Mouse (Mus musculus) liver, postnatal 0 days (tissue): ENCODE measurements around the gene Clec12a. TPM values are rescaled to one million over a fixed set of nuclear protein-coding genes. Genes with fewer than 3 reads are reported as not detected.
A peak's percentile ranks its signal among the peaks of the same experiment; 100 is the strongest.

ENCODE experiments used
- ATAC-seq: fragments of 200-750 bp; cut with Nextera tagmentation; 2 replicates; pipeline ENCODE4 v1.8.0; 2017; ENCODE audit warnings: mild to moderate bottlenecking, moderate library complexity
- DNase-seq: peaks from one replicate; pipeline ENCODE4 v3.0.0-alpha.2; 2016
- H3K27ac ChIP-seq: fragments of 300-500 bp; sonication (generic); 2 replicates; pipeline ENCODE4 v1.5.1; 2014; ENCODE audit warnings: antibody characterized with exemption, moderate library complexity, mild to moderate bottlenecking, low read depth
- H3K27me3 ChIP-seq: fragments of 300-500 bp; sonication (generic); 2 replicates; pipeline ENCODE4 v1.6.1; 2014; ENCODE audit warnings: low read length, control low read depth, mixed read lengths; ENCODE audit not compliant: insufficient read depth
- H3K36me3 ChIP-seq: fragments of 300-500 bp; sonication (generic); replicated peaks from 2 replicates; pipeline ENCODE4 v1.6.1; 2014; ENCODE audit warnings: mild to moderate bottlenecking, control low read depth, low read length, moderate library complexity, mixed read lengths; ENCODE audit not compliant: insufficient read depth
- H3K4me1 ChIP-seq: fragments of 300-500 bp; sonication (generic); 2 replicates; pipeline ENCODE4 v1.6.1; 2014; ENCODE audit warnings: antibody characterized with exemption, mild to moderate bottlenecking, control low read depth; ENCODE audit not compliant: insufficient read depth
- H3K4me2 ChIP-seq: fragments of 300-500 bp; sonication (generic); 2 replicates; pipeline ENCODE4 v1.6.1; 2014; ENCODE audit warnings: low read depth, mild to moderate bottlenecking, low read length, moderate library complexity, mixed read lengths
- H3K4me3 ChIP-seq: fragments of 300-500 bp; sonication (generic); 2 replicates; pipeline ENCODE4 v1.5.1; 2014; ENCODE audit warnings: low read depth, low read length
- H3K9ac ChIP-seq: fragments of 300-500 bp; sonication (generic); replicated peaks from 2 replicates; pipeline ENCODE4 v1.6.1; 2014; ENCODE audit warnings: mild to moderate bottlenecking, moderate library complexity
- H3K9me3 ChIP-seq: fragments of 300-500 bp; sonication (generic); 2 replicates; pipeline ENCODE4 v1.6.1; 2016; ENCODE audit warnings: mild to moderate bottlenecking, control low read depth, low read length, mixed read lengths
- CTCF ChIP-seq: sonication (generic); IDR thresholded peaks from 2 replicates; pipeline ENCODE4 v1.5.1; 2016; ENCODE audit warnings: antibody characterized with exemption, low read depth
- EP300 ChIP-seq: IDR thresholded peaks from 2 replicates; pipeline ENCODE4 v1.6.1; 2016; ENCODE audit warnings: antibody characterized with exemption, low read depth, mild to moderate bottlenecking
- WGBS: fragments of 180-500 bp; shearing (Covaris S2); extraction: QIAGEN DNeasy Blood & Tissue Kit; methylation state at CpG from one replicate; pipeline ENCODE4 v1.1.7; 2014; ENCODE audit not compliant: insufficient replicate concordance; 5-methylcytosine and 5-hydroxymethylcytosine counted together
- polyA plus RNA-seq: library from polyadenylated mRNA; unstranded; fragments of >200 nt; fragmentation: Nextera tagmentation; extraction: Ambion mirVana; gene quantifications from 2 replicates; pipeline ENCODE4 v1.2.1, GENCODE M21; 2015

Clec12a gene
- polyA plus RNA-seq, 1 experiment from 2014 or later: 14.6 TPM

- H3K9ac ChIP-seq: no peak overlapping the region
- 64% methylated on average over 4 of the region's 4 CpGs for WGBS
- no peak overlapping the region for H3K4me3 ChIP-seq
- no peak for TF ChIP-seq EP300
- no peak overlapping the region for H3K27ac ChIP-seq
- no peaks in the 10 kb centered on the region for H3K9me3 ChIP-seq
- no peaks in the 10 kb centered on the region for H3K4me1 ChIP-seq
- H3K36me3 ChIP-seq: no peaks in the 10 kb centered on the region
- no peak overlapping the region for H3K4me2 ChIP-seq
- H3K27me3 ChIP-seq: no peaks in the 10 kb centered on the region
- DNase-seq (no peak), ATAC-seq (no peak)
Observed at GRCm38 (mm10) chr6:129319331-129319730, 23.2 kb upstream of the Clec12a start.

- H3K9ac ChIP-seq: no peak overlapping the region
- H3K4me3 ChIP-seq: no peak overlapping the region
- no peak for ATAC-seq
- H3K27ac ChIP-seq: no peak overlapping the region
- no peaks in the 10 kb centered on the region for H3K4me1 ChIP-seq
- no peaks in the 10 kb centered on the region for H3K9me3 ChIP-seq
- 45% methylated on average over 1 of the region's 1 CpGs for WGBS
- H3K36me3 ChIP-seq: no peaks in the 10 kb centered on the region
- no peak overlapping the region for H3K4me2 ChIP-seq
- TF ChIP-seq EP300: no peak
- TF ChIP-seq CTCF: peak; percentile 42
- H3K27me3 ChIP-seq: no peaks in the 10 kb centered on the region
- DNase-seq: no peak
Observed at GRCm38 (mm10) chr6:129326016-129326415, 16.5 kb upstream of the Clec12a start.

- Histone ChIP-seq H3K27me3 (no peaks in the 10 kb centered on the region), H3K9ac (no peak overlapping the region), H3K4me3 (no peak overlapping the region), H3K27ac (no peak overlapping the region), H3K9me3 (no peaks in the 10 kb centered on the region), H3K4me1 (no peaks in the 10 kb centered on the region), H3K4me2 (no peak overlapping the region), H3K36me3 (no peaks in the 10 kb centered on the region)
- 54% methylated on average over 13 of the region's 13 CpGs for WGBS
- ATAC-seq (no peak), DNase-seq (no peak)
- no peak for TF ChIP-seq CTCF
- no peak for TF ChIP-seq EP300
Observed at GRCm38 (mm10) chr6:129326568-129327150, 15.8 kb upstream of the Clec12a start.

GRCm38 (mm10) chr6:129331610-129332009 lies 10.9 kb upstream of the Clec12a start, which contains the start of gene 4922502D21Rik:
TSS of gene 4922502D21Rik (minus strand) at chr6:129331796.
- 47% methylated on average over 11 of the region's 11 CpGs for WGBS
- ATAC-seq (no peak), DNase-seq (no peak)

GRCm38 (mm10) chr6:129333674-129334078 lies 8.8 kb upstream of the Clec12a start:
- peak; percentile 82 for ATAC-seq
- H3K9ac ChIP-seq: no peak overlapping the region
- peak overlapping the region; percentile 50; the same call in 1 of the 2 replicates for H3K4me2 ChIP-seq
- H3K9me3 ChIP-seq: no peaks in the 10 kb centered on the region
- H3K4me1 ChIP-seq: 0 out of 2 replicates have a peak, but pooled peaks cover 3% of the 10 kb centered on the region
- TF ChIP-seq EP300 (no peak), CTCF (peak; percentile 89)
- peak; percentile 67 for DNase-seq
- whole genome bisulfite sequencing: 9% methylated on average over 11 of the region's 11 CpGs
- no peaks in the 10 kb centered on the region for H3K27me3 ChIP-seq
- H3K4me3 ChIP-seq: no peak overlapping the region
- no peaks in the 10 kb centered on the region for H3K36me3 ChIP-seq
- H3K27ac ChIP-seq: no peak overlapping the region

More at GRCm38 (mm10) chr6:129331610-129332009, 10.9 kb upstream of the Clec12a start, which contains the start of gene 4922502D21Rik:
- no peak for TF ChIP-seq EP300
- no peak for TF ChIP-seq CTCF
- no peak within 1 kb of the TSS for H3K4me2 ChIP-seq
- H3K9me3 ChIP-seq: no peaks in the 10 kb centered on the region
- H3K4me3 ChIP-seq: no peak within 1 kb of the TSS
- H3K4me1 ChIP-seq: 0 out of 2 replicates have a peak, but pooled peaks cover 3% of the 10 kb centered on the region
- no peaks in the 10 kb centered on the region for H3K27me3 ChIP-seq
- H3K36me3 ChIP-seq: no peaks in the 10 kb centered on the region
- H3K27ac ChIP-seq: no peak within 1 kb of the TSS
- no peak within 1 kb of the TSS for H3K9ac ChIP-seq

- no peaks in the 10 kb centered on the region for H3K27me3 ChIP-seq
- no peak overlapping the region for H3K9ac ChIP-seq
- 0 out of 2 replicates have a peak, but pooled peaks cover 3% of the 10 kb centered on the region for H3K4me1 ChIP-seq
- no peaks in the 10 kb centered on the region for H3K9me3 ChIP-seq
- H3K4me3 ChIP-seq: no peak overlapping the region
- no peaks in the 10 kb centered on the region for H3K36me3 ChIP-seq
- TF ChIP-seq CTCF (no peak), EP300 (no peak)
- DNase-seq (no peak), ATAC-seq (no peak)
- no peak overlapping the region for H3K4me2 ChIP-seq
- WGBS: 40% methylated on average over 1 of the region's 1 CpGs
- no peak overlapping the region for H3K27ac ChIP-seq
Observed at GRCm38 (mm10) chr6:129337751-129338150, 4.7 kb upstream of the Clec12a start.
